Mouse (Mus musculus): Measurements from ENCODE around the gene Fam160b1. TPM values are rescaled to one million over a fixed set of nuclear protein-coding genes. Genes with fewer than 3 reads are reported as not detected.

Gene Fam160b1
- polyA plus RNA-seq, 1 experiment, result 9.0 TPM

- Histone ChIP-seq H3K4me3 (ENCODE audit: insufficient read depth, low read depth, low read length) (no peak overlapping the region), H3K4me1 (ENCODE audit: control insufficient read depth, insufficient read depth, insufficient read length, low read length) (peaks cover 4% of the 10 kb centered on the region; the same call in 1 of the 2 replicates), H3K27ac (replicated peaks; ENCODE audit: low read depth, low read length) (no peak overlapping the region)
Measured at GRCm38 (mm10) chr19:57413170-57413569, 52.7 kb downstream of the Fam160b1 start.

- H3K4me1 ChIP-seq (ENCODE audit: control insufficient read depth, insufficient read depth, insufficient read length, low read length), result peaks cover 4% of the 10 kb centered on the region; the same call in 1 of the 2 replicates
- no peak overlapping the region for H3K4me3 ChIP-seq (ENCODE audit: insufficient read depth, low read depth, low read length)
- no peak overlapping the region for H3K27ac ChIP-seq (replicated peaks; ENCODE audit: low read depth, low read length)
Measured at GRCm38 (mm10) chr19:57413918-57414317, 53.4 kb downstream of the Fam160b1 start.

- no peak overlapping the region for H3K4me3 ChIP-seq (ENCODE audit: insufficient read depth, low read depth, low read length)
- H3K4me1 ChIP-seq (ENCODE audit: control insufficient read depth, insufficient read depth, insufficient read length, low read length), result peaks cover 4% of the 10 kb centered on the region; the same call in 1 of the 2 replicates
- no peak overlapping the region for H3K27ac ChIP-seq (replicated peaks; ENCODE audit: low read depth, low read length)
Measured at GRCm38 (mm10) chr19:57415031-57415807, 54.7 kb downstream of the Fam160b1 start.

GRCm38 (mm10) chr19:57417800-57418580 lies 57.5 kb downstream of the Fam160b1 start:
- H3K4me3 ChIP-seq (ENCODE audit: insufficient read depth, low read depth, low read length), result no peak overlapping the region
- H3K27ac ChIP-seq (replicated peaks; ENCODE audit: low read depth, low read length), result no peak overlapping the region
- H3K4me1 ChIP-seq (ENCODE audit: control insufficient read depth, insufficient read depth, insufficient read length, low read length), result no peaks in the 10 kb centered on the region

- no peak overlapping the region for H3K4me3 ChIP-seq (ENCODE audit: insufficient read depth, low read depth, low read length)
- H3K27ac ChIP-seq (replicated peaks; ENCODE audit: low read depth, low read length), result no peak overlapping the region
- H3K4me1 ChIP-seq (ENCODE audit: control insufficient read depth, insufficient read depth, insufficient read length, low read length), result no peaks in the 10 kb centered on the region
Measured at GRCm38 (mm10) chr19:57423402-57423801, 62.9 kb downstream of the Fam160b1 start.

GRCm38 (mm10) chr19:57425296-57425695 lies 64.8 kb downstream of the Fam160b1 start:
- H3K4me3 ChIP-seq (ENCODE audit: insufficient read depth, low read depth, low read length), result no peak overlapping the region
- H3K4me1 ChIP-seq (ENCODE audit: control insufficient read depth, insufficient read depth, insufficient read length, low read length), result no peaks in the 10 kb centered on the region
- H3K27ac ChIP-seq (replicated peaks; ENCODE audit: low read depth, low read length), result no peak overlapping the region

- H3K27ac ChIP-seq (replicated peaks; ENCODE audit: low read depth, low read length), result no peak overlapping the region
- H3K4me1 ChIP-seq (ENCODE audit: control insufficient read depth, insufficient read depth, insufficient read length, low read length), result no peaks in the 10 kb centered on the region
- H3K4me3 ChIP-seq (ENCODE audit: insufficient read depth, low read depth, low read length), result no peak overlapping the region
Measured at GRCm38 (mm10) chr19:57426841-57427240, 66.4 kb downstream of the Fam160b1 start.

GRCm38 (mm10) chr19:57427756-57428438 lies 67.4 kb downstream of the Fam160b1 start:
- Histone ChIP-seq H3K4me1 (ENCODE audit: control insufficient read depth, insufficient read depth, insufficient read length, low read length) (no peaks in the 10 kb centered on the region), H3K27ac (replicated peaks; ENCODE audit: low read depth, low read length) (no peak overlapping the region), H3K4me3 (ENCODE audit: insufficient read depth, low read depth, low read length) (no peak overlapping the region)

GRCm38 (mm10) chr19:57428641-57429040 lies 68.2 kb downstream of the Fam160b1 start:
- H3K4me3 ChIP-seq (ENCODE audit: insufficient read depth, low read depth, low read length), result no peak overlapping the region
- H3K27ac ChIP-seq (replicated peaks; ENCODE audit: low read depth, low read length), result no peak overlapping the region
- H3K4me1 ChIP-seq (ENCODE audit: control insufficient read depth, insufficient read depth, insufficient read length, low read length), result no peaks in the 10 kb centered on the region

GRCm38 (mm10) chr19:57429926-57430325 lies 69.4 kb downstream of the Fam160b1 start:
- H3K4me1 ChIP-seq (ENCODE audit: control insufficient read depth, insufficient read depth, insufficient read length, low read length), result no peaks in the 10 kb centered on the region
- no peak overlapping the region for H3K4me3 ChIP-seq (ENCODE audit: insufficient read depth, low read depth, low read length)
- no peak overlapping the region for H3K27ac ChIP-seq (replicated peaks; ENCODE audit: low read depth, low read length)

GRCm38 (mm10) chr19:57431476-57431875 lies 71.0 kb downstream of the Fam160b1 start:
- Histone ChIP-seq H3K4me3 (ENCODE audit: insufficient read depth, low read depth, low read length) (no peak overlapping the region), H3K4me1 (ENCODE audit: control insufficient read depth, insufficient read depth, insufficient read length, low read length) (0 out of 2 replicates have a peak, but pooled peaks cover 1% of the 10 kb centered on the region), H3K27ac (replicated peaks; ENCODE audit: low read depth, low read length) (no peak overlapping the region)

- Histone ChIP-seq H3K27ac (replicated peaks; ENCODE audit: low read depth, low read length) (no peak overlapping the region), H3K4me1 (ENCODE audit: control insufficient read depth, insufficient read depth, insufficient read length, low read length) (0 out of 2 replicates have a peak, but pooled peaks cover 2% of the 10 kb centered on the region)
Measured at GRCm38 (mm10) chr19:57434024-57434423, 73.5 kb downstream of the Fam160b1 start.

GRCm38 (mm10) chr19:57436586-57437021 lies 76.1 kb downstream of the Fam160b1 start:
- 0 out of 2 replicates have a peak, but pooled peaks cover 2% of the 10 kb centered on the region for H3K4me1 ChIP-seq (ENCODE audit: control insufficient read depth, insufficient read depth, insufficient read length, low read length)
- H3K27ac ChIP-seq (replicated peaks; ENCODE audit: low read depth, low read length), result no peak overlapping the region
- H3K4me3 ChIP-seq (ENCODE audit: insufficient read depth, low read depth, low read length), result no peak overlapping the region

More at GRCm38 (mm10) chr19:57434024-57434423, 73.5 kb downstream of the Fam160b1 start:
- H3K4me3 ChIP-seq (ENCODE audit: insufficient read depth, low read depth, low read length), result no peak overlapping the region

- Histone ChIP-seq H3K27ac (replicated peaks; ENCODE audit: low read depth, low read length) (no peak overlapping the region), H3K4me1 (ENCODE audit: control insufficient read depth, insufficient read depth, insufficient read length, low read length) (0 out of 2 replicates have a peak, but pooled peaks cover 2% of the 10 kb centered on the region), H3K4me3 (ENCODE audit: insufficient read depth, low read depth, low read length) (no peak overlapping the region)
Measured at GRCm38 (mm10) chr19:57437042-57437441, 76.6 kb downstream of the Fam160b1 start.
